Mouse (Mus musculus) erythroblast, adult 5-6 weeks (primary cell): ENCODE measurements around the gene Abcc2. TPM values are rescaled to one million over a fixed set of nuclear protein-coding genes. Genes with fewer than 3 reads are reported as not detected.
A peak's percentile ranks its signal among the peaks of the same experiment; 100 is the strongest.

ENCODE experiments used
- ATAC-seq: replicated peaks from 2 replicates; pipeline ENCODE4 v1.8.0; 2016; ENCODE audit warnings: moderate number of reproducible peaks, mild to moderate bottlenecking, moderate TSS enrichment, inconsistent platforms; ENCODE audit not compliant: poor library complexity, low FRiP score, severe bottlenecking
- total RNA-seq, 2 experiments: library from RNA; stranded (forward) in 1 of 2; stranded (reverse) in 1 of 2; fragments of 150-400 nt in 1 of 2; fragments of 200-764, 138-1000 nt in 1 of 2; gene quantifications; 2 replicates each; pipeline versions ENCODE4 v1.2.3 to v1.2.4; 2015 to 2017; ENCODE audit warnings: low replicate concordance in 2 of 2

The Abcc2 gene
- total RNA-seq, 2 experiments from 2014 or later, result 0.38 to 1.4 TPM

DNA sequence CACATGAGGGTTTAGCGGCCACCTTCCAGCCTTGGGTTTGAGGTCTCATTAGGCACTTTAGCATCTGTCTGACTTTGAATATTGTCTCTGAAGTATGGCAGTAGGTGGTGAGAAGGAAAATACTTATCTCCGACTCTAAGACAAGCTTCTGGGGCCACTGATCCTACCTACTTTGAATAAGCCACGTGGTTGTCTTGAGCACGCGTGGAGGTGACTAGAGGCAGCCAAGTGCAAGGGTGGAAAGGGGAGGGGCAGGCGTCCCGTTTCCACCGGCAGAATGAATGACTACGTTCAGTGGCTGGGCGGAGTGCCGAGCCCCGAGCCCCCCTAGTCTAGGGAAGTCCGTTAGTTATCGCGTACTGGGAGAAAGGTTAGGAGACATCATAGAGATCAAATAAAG, 65.1 kb downstream of the Abcc2 start:
- ATAC-seq, result no peak

DNA sequence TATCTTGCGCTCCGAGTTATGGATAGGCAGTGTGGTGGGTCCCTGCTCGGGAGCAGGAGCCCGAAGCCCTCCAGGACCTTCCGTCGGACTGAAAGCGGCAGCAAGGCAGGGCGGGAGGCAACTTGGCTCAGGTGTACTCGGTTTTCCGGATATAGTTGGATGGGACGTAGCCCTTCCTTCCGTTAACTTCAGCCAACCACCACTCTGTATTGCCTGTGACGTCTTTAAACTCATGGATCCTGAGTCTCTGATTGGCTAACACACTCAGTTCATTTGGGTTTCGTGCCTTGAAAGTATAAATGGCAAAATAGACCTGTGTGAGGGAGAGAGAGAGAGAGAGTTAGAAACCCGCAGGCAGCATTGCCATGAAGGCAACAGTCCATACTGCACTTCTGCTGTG, 66.0 kb downstream of the Abcc2 start:
- ATAC-seq, result no peak

DNA sequence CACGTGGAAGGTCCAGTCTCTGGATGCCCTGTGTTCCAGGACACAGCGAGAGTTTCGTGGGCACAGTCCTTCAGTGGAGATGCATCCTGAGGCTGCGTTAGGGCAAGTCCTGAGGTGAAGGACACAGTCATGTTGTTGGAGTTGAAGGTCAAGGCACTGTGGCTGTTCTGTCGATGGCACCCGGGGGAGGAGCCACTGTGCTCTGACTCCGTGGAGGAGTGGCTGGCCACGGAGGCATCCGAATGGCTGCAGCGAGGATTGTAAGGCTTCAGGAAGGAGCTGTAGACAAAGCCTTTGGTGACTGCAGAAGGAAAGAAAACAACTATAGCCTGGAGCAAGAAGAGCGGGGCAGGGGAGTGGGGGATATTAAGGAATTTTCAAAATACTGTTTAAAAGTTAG, 68.0 kb downstream of the Abcc2 start:
- peak; percentile 43; the same call in 1 of the 2 replicates for ATAC-seq

DNA sequence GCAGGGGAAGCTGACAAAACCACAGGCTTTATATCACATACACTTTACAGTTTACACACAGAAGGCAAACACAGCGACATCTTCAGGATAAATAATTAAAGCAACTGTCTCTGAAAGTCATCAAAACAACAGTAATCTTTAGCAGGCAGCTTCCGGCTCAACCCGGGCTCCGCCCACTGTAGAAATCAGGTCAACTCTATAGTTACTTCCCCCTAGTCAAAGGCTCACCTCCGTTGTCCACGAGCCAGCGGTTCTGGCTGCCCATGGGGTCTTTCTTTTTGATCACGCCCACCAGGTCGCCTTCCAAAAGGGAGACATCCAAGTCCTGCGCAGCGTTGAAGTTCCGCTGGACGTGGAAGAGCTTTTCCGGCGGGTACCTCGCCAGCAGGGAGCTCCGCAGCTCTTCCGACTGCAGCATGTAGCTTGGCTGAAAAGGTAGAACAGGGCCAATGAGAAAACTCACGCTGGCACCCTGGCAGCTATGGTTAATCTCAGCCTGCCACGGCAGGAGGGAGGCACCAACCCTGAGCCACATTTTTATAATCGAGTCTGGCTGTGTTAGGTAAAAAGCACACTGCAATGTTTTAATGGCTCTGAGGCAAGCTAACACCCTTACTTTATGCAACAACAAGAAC, 70.1 kb downstream of the Abcc2 start:
- ATAC-seq, result no peak

DNA sequence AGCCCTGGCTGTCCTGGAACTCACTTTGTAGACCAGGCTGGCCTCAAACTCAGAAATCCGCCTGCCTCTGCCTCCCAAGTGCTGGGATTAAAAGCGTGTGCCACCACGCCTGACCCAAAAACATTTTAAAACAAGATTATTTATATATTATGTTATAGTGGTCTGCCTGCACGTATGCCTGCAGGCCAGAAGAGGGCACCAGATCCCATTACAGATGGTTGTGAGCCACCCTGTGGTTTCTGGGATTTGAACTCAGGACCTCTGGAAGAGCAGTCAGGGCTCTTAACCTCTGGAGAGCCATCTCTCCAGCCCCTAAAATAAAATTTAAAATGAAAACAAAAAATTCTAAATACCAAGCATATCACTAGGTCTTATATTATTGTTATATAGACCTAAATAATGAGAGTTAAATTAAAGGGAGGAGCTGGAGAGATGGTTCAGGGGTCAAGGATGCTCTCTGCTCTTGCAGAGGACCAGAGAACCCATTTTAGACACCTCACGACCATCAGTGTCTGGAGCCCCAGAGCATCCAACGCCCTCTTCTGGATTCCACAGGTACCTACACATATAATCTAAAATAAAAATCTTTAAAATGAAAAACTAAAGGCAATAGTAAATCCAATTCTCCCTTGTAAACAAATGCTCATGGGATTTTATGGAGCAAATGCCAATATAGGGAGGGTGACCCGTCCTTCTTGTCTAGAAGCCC, 71.0 kb downstream of the Abcc2 start:
- no peak for ATAC-seq

DNA sequence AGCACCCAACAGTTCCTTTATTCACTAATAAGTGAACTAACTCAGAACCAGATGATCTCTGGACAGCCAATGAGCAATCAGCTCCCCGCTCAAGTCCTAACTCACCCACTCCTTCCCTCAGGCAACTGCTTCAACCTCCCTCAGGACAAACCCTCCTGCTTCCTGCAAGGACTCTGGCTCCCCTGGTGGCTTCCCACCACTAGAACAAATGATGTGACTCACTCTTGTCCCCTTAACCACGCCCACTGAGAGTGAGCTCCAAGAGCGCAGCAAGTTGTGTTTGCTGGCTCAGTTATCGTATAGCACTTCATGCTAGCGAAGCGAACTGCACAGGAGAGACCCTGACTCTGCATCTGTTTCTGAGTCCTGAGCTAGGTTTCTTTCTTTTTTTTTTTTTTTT, 75.4 kb downstream of the Abcc2 start:
- ATAC-seq, result no peak

DNA sequence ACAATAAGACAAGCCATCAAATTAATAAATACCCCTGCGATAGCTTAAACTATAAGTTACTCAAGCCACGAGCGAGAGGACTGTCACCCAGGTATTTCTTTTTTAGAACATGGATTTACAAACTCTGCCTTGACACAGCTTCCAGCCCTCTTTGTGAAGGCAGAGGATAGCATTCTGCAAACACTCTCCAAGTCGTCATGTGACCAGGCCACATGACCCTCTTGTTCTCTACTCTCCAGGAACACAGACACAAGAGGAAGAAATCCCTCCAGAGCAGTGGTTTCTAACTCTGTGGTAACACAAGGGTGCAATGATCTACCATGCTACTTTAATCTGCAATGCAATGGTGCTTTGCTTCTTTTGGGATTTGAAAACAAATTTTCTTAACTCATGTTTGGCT, 88.4 kb downstream of the Abcc2 start:
- no peak for ATAC-seq

DNA sequence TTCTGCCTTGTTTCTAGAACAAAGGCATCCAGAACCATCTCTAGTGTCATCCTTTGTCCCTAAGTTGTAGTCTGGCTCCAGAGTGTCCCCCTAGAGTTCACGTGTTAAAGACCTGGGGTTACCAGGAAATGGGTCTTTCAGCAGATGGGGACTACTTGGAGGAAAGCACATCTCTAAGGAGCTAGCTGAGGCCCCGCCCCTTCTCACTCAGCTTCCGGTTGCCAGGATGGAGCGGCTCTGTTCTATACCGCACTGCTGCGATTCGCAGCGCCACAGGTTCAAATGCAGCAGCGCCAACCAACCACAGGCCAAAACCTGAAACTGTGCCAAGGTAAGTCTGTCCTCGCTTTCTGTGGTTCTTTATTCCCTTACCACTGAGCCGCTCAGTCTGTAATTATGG, 92.4 kb downstream of the Abcc2 start:
- no peak for ATAC-seq

DNA sequence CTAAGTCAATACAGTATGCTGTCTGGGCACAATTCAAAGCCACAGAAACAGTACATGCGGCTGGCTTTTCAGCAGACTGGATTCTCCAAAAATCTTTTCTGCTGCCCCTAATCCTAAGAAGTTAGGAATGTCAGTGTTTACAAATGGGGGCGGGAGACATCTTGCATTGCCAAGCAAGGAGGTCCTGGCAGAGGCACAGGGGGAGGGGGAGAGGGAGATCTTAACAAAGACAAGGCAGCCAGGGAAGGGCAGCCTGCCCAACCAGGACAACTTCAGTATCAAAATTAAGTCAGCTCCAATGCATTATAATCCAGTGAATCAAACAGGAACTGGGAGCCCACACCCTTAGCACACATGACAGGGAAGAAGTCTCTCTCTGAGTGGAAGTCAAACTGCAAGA, 94.0 kb downstream of the Abcc2 start:
- no peak for ATAC-seq

DNA sequence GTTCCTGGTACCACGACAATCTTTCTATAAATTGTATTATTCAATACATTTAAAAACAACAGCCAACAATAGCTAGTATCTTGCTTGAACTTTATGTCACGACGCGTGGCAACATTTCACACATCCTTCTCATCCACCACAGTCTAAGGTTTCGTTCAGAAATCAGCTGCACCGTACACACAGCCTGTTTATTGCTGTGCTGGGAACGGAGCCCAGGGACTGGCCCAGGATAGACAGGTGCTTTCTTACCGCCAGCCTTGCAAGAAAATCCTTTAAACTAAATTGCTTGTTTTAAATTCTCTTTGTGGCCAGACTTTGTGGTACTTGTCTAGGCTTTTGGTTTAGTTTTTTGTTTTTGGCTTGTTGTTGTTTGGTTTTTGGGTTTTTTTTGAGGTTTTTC, 95.4 kb downstream of the Abcc2 start:
- ATAC-seq, result no peak

DNA sequence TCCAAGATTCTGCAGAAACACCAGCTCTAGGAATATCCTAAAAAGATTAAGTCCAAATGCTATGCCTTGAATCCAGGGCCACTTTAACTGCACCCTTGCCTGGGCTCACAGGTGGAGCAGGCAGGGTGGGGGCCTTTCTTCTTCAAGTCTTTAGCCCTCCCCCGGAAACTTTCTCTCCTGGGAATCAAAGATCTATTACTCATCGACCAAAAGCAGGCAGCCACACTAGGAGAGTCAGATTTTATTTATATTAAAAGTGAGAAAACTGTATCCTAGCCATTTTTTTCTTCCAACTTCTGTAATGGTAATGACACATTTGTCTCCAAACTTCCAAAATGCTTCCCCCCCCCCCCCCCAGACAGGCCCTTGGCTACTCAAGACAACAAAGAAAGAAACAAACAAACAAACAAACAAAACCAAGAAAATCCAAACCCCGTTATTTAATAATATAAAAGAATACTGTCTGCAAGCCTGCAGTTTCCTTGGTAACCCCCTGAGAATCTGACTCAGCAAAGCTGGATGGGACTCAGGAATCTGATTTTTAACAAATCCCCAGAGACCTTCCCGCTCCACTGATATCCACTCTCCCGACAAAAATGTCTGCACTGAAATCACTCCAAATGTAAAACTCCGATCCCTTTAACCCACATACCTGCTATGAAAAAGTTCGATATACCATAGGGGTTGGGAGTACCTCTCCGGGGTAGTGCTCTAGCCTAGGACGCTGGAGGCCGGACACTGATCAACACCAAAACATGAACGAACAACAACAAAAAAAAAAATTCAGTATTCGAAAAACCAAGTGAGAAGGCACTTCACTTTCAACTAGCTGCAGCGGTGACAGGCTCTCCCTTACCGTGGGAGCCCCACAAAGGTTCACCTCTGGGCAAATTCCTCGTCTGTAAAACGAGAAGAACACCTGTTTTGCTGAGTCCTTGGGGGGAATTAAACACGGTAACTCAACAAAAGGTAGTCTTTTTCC, 96.4 kb downstream of the Abcc2 start:
- ATAC-seq, result no peak

DNA sequence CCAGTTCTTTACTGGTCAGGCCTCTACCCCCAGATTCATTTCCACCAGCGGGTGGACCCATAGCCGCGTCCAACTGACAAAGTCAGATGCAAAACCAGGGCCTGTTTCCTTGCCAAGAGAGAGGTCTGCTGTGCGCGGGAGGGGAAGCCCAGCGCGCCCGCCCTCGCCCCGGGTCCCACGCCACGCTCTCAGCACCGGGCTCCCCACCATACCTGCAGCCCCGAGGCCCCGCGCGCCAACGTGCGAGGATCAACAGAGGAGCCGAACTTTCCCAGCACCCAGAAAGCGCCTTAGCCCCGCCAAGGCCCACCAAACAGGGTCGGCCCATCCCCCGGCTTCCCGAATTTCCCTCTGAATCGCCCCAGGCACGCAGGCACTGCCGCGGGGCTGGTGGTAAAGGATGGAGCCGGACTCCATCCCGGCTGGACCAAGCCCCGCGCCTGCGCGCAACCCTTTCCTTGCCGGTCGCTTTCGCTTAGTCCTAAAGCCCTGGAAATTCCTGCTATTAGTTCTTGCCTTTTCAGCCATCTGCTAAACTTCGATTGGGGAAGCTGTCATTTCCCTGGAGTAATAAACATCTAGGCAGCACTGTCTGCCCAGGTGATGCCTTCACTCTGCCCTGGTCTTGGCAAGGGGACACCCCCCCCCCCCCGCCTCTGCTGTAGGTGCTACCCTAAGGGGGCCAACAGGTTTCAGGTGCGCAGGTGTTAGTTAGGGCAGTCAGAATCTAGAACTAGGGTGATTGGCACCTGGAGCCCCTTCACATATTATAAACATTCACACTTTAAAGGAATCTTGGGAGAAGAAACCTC, 97.6 kb downstream of the Abcc2 start:
- no peak for ATAC-seq

DNA sequence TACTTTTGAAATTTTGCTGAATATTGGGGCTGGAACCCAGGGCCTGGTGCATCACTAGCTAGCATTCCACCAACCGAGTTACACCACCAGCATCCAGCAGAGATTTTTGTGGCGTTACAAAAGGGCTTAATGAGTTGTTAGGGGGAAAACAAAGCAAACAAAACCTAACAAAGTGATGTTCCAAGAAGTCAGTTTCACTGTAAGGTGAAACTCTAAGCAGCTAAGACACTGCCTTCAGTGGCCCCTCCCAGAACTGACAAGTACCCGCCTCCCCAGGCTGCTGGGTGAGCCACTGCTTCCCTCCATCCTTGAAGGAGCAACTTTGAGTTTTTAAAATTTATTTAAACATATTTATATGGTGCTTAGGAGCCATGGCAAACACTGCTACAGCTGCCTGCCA, 98.4 kb downstream of the Abcc2 start:
- no peak for ATAC-seq

DNA sequence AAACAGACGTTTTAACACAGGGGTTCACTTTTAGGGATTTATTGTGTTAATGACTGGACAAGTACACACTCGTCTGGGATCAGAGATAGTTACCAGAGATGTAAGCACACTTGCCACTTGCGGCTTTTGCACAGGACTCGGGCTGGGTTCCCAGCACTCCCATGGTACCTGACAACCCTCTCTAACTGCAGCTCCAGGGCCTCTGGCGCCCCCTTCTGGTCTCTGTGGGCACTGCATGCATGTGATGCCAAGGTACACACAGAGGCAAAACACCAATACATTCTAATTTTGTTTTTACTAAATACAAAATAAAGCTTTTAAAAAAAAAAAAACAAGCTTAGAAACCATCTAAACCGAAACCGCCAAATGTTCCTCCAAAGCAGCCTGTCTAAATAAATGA, 99.6 kb downstream of the Abcc2 start:
- ATAC-seq, result no peak

DNA sequence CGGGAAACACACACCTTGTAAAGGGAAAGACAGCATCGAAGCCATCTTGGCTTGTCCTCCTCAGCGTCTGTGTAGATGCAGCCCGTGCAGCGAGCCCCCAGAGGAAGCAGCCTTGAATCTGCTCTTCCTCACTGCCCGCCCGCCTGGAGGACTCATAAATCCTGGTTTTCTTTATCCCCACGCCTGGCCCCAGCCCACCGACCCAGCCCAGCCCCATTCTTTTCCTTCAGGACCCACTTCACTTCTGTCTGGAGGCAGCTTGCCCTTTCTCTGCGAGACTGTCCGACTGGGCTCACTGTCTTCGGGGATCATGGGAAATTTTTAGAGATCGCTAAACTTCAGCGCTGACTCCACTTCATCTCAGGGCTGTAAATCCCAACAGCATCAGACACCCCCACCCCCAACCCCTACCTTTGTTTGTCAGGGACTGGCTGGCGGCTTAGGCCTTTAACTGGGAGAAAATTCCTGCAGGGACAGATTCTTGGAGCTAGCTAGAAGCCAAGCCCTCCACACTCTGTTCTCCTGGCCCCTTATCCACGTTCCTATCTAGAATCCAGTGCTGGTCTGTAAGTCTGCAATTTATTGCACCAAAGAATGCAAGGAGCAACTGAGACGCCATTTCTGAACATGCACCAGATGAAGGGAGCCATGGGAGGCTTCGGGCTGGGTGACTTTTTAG, 101.0 kb downstream of the Abcc2 start:
- ATAC-seq, result no peak

DNA sequence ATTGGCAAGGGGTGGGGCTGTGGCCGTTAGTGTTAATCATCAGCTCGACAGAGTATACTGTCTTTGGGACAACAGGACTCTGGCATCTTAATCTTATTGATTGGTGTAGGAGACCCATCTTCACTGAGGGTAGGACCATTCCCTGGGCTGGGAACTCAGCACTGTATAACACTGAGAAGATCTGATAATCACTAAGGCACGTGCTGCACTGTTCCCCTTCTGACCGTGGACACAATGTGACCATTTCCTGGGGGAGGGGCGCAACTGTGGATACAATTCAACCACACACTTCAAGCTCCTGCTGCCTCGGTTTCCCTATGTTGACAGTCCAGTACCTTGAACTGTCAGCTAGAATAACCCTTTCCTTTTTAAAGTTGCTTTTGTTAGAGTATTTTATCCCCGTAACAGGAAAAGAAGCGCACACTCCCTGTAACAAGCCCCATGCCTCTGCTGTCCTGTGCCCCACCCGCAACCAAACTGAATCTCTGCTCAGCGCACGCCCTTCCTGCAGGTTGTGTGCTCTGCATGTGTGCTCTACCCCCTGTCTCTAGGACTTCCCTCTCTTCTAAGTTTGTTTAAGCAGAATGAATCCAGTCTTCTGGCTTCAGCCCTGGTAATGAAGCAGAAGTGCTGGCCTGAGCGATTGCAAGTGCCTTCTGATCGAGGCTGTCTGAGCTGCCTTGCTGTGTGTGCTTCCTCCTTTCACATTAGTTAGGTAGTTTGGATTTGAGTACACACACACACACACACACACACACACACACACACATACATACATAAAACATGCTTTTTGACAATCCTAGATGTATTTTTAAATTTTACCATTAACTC, 102.9 kb downstream of the Abcc2 start:
- no peak for ATAC-seq

DNA sequence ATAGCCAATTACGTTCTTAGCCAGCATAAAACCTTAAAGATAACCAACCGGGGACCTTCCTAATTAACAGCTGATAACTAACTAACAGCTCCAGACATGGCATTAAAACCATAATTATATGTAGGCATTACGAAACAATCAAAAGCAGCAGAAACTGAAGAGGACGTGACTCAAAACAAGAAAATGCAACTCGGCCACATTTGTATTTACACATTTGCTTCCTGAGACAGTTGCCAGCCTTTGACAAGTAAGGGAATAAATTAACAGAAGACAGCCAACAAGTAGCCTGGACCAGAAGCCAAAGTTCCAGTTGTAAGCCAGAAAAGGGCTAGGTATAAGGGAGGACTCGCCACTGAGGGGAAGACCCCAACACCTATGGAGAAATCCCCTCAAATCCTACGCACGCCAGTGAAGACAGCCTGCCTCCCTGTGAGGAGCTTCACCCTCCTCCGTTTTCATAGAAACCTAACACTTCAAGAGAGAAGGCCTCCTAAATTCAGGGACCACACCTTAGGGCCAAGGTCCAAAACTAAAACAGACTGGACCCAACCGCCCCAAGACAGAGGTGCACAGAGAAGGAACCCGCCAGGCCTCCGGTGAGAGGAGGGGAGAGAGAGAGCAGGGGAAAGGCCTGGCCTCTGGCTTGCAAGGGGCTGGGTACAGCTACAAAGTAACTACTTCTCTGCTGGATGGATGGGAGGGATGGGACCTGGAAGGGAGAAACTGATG, 104.5 kb downstream of the Abcc2 start:
- ATAC-seq, result no peak

DNA sequence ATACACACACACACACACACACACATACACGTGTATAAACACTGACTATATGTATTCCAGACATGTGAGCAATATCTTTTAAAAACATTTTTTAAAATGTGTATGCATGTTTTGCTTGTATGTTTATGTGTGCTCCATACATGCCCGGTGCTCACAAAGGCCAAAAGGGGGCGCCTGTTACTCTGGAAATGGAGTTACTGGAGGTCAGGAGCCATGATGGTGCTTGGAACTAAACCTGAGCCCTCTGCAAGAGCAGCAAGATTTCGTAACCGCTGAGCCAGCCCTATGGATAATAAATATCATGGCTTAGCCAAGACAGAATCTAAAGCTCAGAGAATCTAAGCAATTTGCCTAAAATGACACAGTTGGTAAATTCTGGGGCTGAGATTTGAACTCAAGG, 105.2 kb downstream of the Abcc2 start:
- ATAC-seq, result no peak
